Mouse (Mus musculus): ENCODE results near the gene Mog. TPM values are rescaled to one million over a fixed set of nuclear protein-coding genes. Genes with fewer than 3 reads are reported as not detected.

Mog gene
- polyA plus RNA-seq, 1 experiment from 2014 or later, result 1.2 TPM

GRCm38 (mm10) chr17:36988475-36988874, 34.7 kb downstream of the Mog start:
- no peak for ATAC-seq (ENCODE audit: low read depth)
- no peak overlapping the region for H3K9ac ChIP-seq

GRCm38 (mm10) chr17:36982253-36983155, 40.7 kb downstream of the Mog start:
- no peak overlapping the region for H3K4me3 ChIP-seq
- H3K4me2 ChIP-seq, result no peak overlapping the region
- no peak overlapping the region for H3K9ac ChIP-seq
- no peak for ATAC-seq (ENCODE audit: low read depth)
- WGBS, result 23% methylated on average over 5 of the region's 5 CpGs
- H3K27me3 ChIP-seq, result peaks cover 9% of the 10 kb centered on the region
- no peaks in the 10 kb centered on the region for H3K9me3 ChIP-seq
- no peaks in the 10 kb centered on the region for H3K36me3 ChIP-seq
- no peak overlapping the region for H3K27ac ChIP-seq (replicated peaks)
- 0 out of 2 replicates have a peak, but pooled peaks cover 5% of the 10 kb centered on the region for H3K4me1 ChIP-seq (replicated peaks)

More at GRCm38 (mm10) chr17:36988475-36988874, 34.7 kb downstream of the Mog start:
- Histone ChIP-seq H3K27me3 (peaks cover 30% of the 10 kb centered on the region), H3K4me3 (peak overlapping the region; percentile 16), H3K27ac (replicated peaks) (no peak overlapping the region), H3K36me3 (no peaks in the 10 kb centered on the region), H3K9me3 (no peaks in the 10 kb centered on the region), H3K4me2 (peak overlapping the region; percentile 36), H3K4me1 (replicated peaks) (0 out of 2 replicates have a peak, but pooled peaks cover 4% of the 10 kb centered on the region)
- 10% methylated on average over 24 of the region's 24 CpGs for WGBS

GRCm38 (mm10) chr17:36981845-36982244, 41.4 kb downstream of the Mog start:
- Histone ChIP-seq H3K27me3 (0 out of 2 replicates have a peak, but pooled peaks cover 6% of the 10 kb centered on the region), H3K9me3 (no peaks in the 10 kb centered on the region), H3K27ac (replicated peaks) (no peak overlapping the region), H3K36me3 (no peaks in the 10 kb centered on the region), H3K4me2 (0 out of 2 replicates have a peak overlapping the region, but pooled peaks have one; percentile 14), H3K4me3 (no peak overlapping the region), H3K4me1 (replicated peaks) (0 out of 2 replicates have a peak, but pooled peaks cover 5% of the 10 kb centered on the region), H3K9ac (no peak overlapping the region)
- 6% methylated on average over 4 of the region's 4 CpGs for WGBS
- no peak for ATAC-seq (ENCODE audit: low read depth)

GRCm38 (mm10) chr17:36981221-36981813, 41.9 kb downstream of the Mog start, which contains the start of gene 2410137M14Rik:
Gene 2410137M14Rik (minus strand): TSS chr17:36981237.
- no peaks in the 10 kb centered on the region for H3K36me3 ChIP-seq
- H3K27ac ChIP-seq (replicated peaks), result no peak within 1 kb of the TSS
- 0 out of 2 replicates have a peak, but pooled peaks cover 6% of the 10 kb centered on the region for H3K27me3 ChIP-seq
- 0 out of 2 replicates have a peak, but pooled peaks cover 5% of the 10 kb centered on the region for H3K4me1 ChIP-seq (replicated peaks)
- H3K9ac ChIP-seq, result no peak within 1 kb of the TSS
- 17% methylated on average over 18 of the region's 18 CpGs for WGBS
- H3K9me3 ChIP-seq, result no peaks in the 10 kb centered on the region
- ATAC-seq (ENCODE audit: low read depth), result peak; percentile 43; the same call in 1 of the 2 replicates
- H3K4me2 ChIP-seq, result peak within 1 kb of the TSS; percentile 14; the same call in 1 of the 2 replicates
- no peak within 1 kb of the TSS for H3K4me3 ChIP-seq

- H3K27ac ChIP-seq (replicated peaks), result no peak overlapping the region
- no peaks in the 10 kb centered on the region for H3K4me1 ChIP-seq (replicated peaks)
- 80% methylated on average over 8 of the region's 8 CpGs for WGBS
- no peak for ATAC-seq (ENCODE audit: low read depth)
- no peaks in the 10 kb centered on the region for H3K9me3 ChIP-seq
- no peak overlapping the region for H3K4me3 ChIP-seq
- H3K4me2 ChIP-seq, result no peak overlapping the region
- no peaks in the 10 kb centered on the region for H3K36me3 ChIP-seq
- H3K9ac ChIP-seq, result no peak overlapping the region
- no peaks in the 10 kb centered on the region for H3K27me3 ChIP-seq
Observed at GRCm38 (mm10) chr17:36973271-36973787, 49.9 kb downstream of the Mog start.

GRCm38 (mm10) chr17:36972791-36973190, 50.4 kb downstream of the Mog start:
- Histone ChIP-seq H3K9ac (no peak overlapping the region), H3K36me3 (no peaks in the 10 kb centered on the region), H3K4me2 (no peak overlapping the region), H3K4me1 (replicated peaks) (no peaks in the 10 kb centered on the region), H3K4me3 (no peak overlapping the region), H3K27ac (replicated peaks) (no peak overlapping the region), H3K27me3 (no peaks in the 10 kb centered on the region), H3K9me3 (no peaks in the 10 kb centered on the region)
- ATAC-seq (ENCODE audit: low read depth), result no peak
- 90% methylated on average over 3 of the region's 3 CpGs for WGBS

- H3K9me3 ChIP-seq, result no peaks in the 10 kb centered on the region
- no peak for ATAC-seq (ENCODE audit: low read depth)
- no peak overlapping the region for H3K9ac ChIP-seq
- 94% methylated on average over 6 of the region's 6 CpGs for WGBS
- no peaks in the 10 kb centered on the region for H3K27me3 ChIP-seq
- no peak overlapping the region for H3K27ac ChIP-seq (replicated peaks)
- H3K4me2 ChIP-seq, result no peak overlapping the region
- no peaks in the 10 kb centered on the region for H3K36me3 ChIP-seq
- H3K4me3 ChIP-seq, result no peak overlapping the region
- H3K4me1 ChIP-seq (replicated peaks), result no peaks in the 10 kb centered on the region
Observed at GRCm38 (mm10) chr17:36971172-36971850, 51.9 kb downstream of the Mog start.

- WGBS, result 87% methylated on average over 14 of the region's 14 CpGs
- Histone ChIP-seq H3K36me3 (no peaks in the 10 kb centered on the region), H3K4me2 (no peak overlapping the region), H3K4me3 (no peak overlapping the region), H3K9ac (no peak overlapping the region), H3K4me1 (replicated peaks) (no peaks in the 10 kb centered on the region), H3K27ac (replicated peaks) (no peak overlapping the region), H3K9me3 (no peaks in the 10 kb centered on the region), H3K27me3 (no peaks in the 10 kb centered on the region)
- no peak for ATAC-seq (ENCODE audit: low read depth)
Observed at GRCm38 (mm10) chr17:36970316-36970890, 52.8 kb downstream of the Mog start.

- no peak overlapping the region for H3K4me2 ChIP-seq
- no peak overlapping the region for H3K9ac ChIP-seq
- H3K27me3 ChIP-seq, result no peaks in the 10 kb centered on the region
- no peak overlapping the region for H3K4me3 ChIP-seq
- no peaks in the 10 kb centered on the region for H3K9me3 ChIP-seq
- 91% methylated on average over 1 of the region's 1 CpGs for WGBS
- H3K4me1 ChIP-seq (replicated peaks), result no peaks in the 10 kb centered on the region
- no peaks in the 10 kb centered on the region for H3K36me3 ChIP-seq
- ATAC-seq (ENCODE audit: low read depth), result no peak
- no peak overlapping the region for H3K27ac ChIP-seq (replicated peaks)
Observed at GRCm38 (mm10) chr17:36966875-36967274, 56.3 kb downstream of the Mog start.

GRCm38 (mm10) chr17:36961125-36961524, 62.1 kb downstream of the Mog start:
- Histone ChIP-seq H3K27me3 (no peaks in the 10 kb centered on the region), H3K27ac (replicated peaks) (no peak overlapping the region), H3K9me3 (no peaks in the 10 kb centered on the region), H3K4me1 (replicated peaks) (peaks cover 25% of the 10 kb centered on the region), H3K36me3 (peaks cover 6% of the 10 kb centered on the region; the same call in 1 of the 2 replicates), H3K4me3 (no peak overlapping the region), H3K9ac (no peak overlapping the region), H3K4me2 (no peak overlapping the region)
- no peak for ATAC-seq (ENCODE audit: low read depth)
- 71% methylated on average over 1 of the region's 1 CpGs for WGBS

All from neural tube, embryonic 13.5 days (tissue).